Mouse (Mus musculus): ENCODE results near the gene Tha1. TPM values are rescaled to one million over a fixed set of nuclear protein-coding genes. Genes with fewer than 3 reads are reported as not detected.

The Tha1 gene
- total RNA-seq (2017), result 5.4 and 5.9 TPM in 2 replicates

- peak in 1 of 2 experiments; percentile 40; a peak in 2 of 4 replicates for ATAC-seq (replicated peaks in 1 of 2; ENCODE audit: insufficient read depth in 1 of 2, low FRiP score in 2 of 2, low TSS enrichment in 1 of 2, low read depth in 1 of 2, poor library complexity in 2 of 2, severe bottlenecking in 2 of 2)
Observed at GRCm38 (mm10) chr11:117872861-117873608, at the start of gene Tha1. Tha1 (minus strand) TSS chr11:117873481.

GRCm38 (mm10) chr11:117919211-117919610 is 45.9 kb upstream of the Tha1 start:
- ATAC-seq (replicated peaks in 1 of 2; ENCODE audit: insufficient read depth in 1 of 2, low FRiP score in 2 of 2, low TSS enrichment in 1 of 2, low read depth in 1 of 2, poor library complexity in 2 of 2, severe bottlenecking in 2 of 2), result no peak

DNA sequence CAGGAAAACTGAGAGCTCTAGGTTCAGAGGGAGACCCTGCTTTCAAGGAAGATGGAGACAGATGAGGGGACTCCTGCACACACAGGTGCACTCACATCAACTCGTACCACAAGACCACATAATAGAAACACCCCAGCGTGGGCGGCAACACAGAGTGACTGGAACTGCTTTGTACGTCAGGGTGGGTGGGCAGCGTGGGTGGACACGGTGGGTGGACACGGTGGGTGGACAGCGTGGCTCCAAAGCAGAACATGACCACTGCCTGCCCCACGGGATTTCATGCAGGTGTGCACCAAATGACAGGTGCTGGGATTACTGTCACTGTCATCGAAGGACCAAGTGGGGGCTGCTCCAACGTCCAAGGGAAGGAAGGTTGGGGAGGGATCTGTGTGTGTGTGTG is 45.3 kb upstream of the Tha1 start:
- no peak for ATAC-seq (replicated peaks in 1 of 2; ENCODE audit: insufficient read depth in 1 of 2, low FRiP score in 2 of 2, low TSS enrichment in 1 of 2, low read depth in 1 of 2, poor library complexity in 2 of 2, severe bottlenecking in 2 of 2)

GRCm38 (mm10) chr11:117915837-117916236 is 42.6 kb upstream of the Tha1 start:
- no peak for ATAC-seq (replicated peaks in 1 of 2; ENCODE audit: insufficient read depth in 1 of 2, low FRiP score in 2 of 2, low TSS enrichment in 1 of 2, low read depth in 1 of 2, poor library complexity in 2 of 2, severe bottlenecking in 2 of 2)

DNA sequence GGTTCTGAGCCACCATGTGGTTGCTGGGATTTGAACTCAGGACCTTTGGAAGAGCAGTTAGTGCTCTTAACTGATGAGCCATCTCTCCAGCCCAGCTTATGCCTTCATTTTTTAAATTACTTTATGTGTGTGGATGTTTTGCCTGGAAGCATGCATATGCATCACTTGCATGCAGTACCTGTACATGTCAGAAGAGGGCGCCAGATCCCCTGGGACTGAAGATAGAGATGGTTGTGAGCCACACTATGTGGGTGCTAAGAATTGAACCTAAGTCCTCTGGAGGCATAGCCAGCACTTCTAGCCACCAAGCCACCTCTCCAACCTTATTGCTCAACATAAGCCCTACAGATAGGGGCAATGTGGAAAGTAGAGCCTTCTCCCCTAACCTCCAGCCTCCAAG is 42.1 kb upstream of the Tha1 start:
- ATAC-seq (replicated peaks in 1 of 2; ENCODE audit: insufficient read depth in 1 of 2, low FRiP score in 2 of 2, low TSS enrichment in 1 of 2, low read depth in 1 of 2, poor library complexity in 2 of 2, severe bottlenecking in 2 of 2), result no peak

DNA sequence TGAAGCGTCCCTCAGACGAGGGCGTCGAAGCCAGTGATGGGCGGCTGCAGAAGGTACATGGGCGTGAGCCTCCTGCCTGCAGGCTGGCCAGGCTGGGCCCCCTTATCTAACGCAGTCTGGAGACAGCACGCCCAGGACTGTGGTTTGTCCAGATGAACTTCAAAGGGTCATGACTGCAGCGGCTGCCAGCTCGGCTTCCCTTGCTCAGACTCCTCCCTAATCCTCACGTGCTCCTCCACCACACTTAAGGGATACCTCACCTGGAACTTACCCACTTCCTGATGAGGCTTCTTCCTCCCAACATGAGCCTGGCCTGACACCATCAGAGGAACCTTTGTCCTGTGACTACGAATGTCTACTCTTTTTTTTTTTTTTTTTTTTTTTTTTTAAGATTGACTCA is 41.2 kb upstream of the Tha1 start:
- ATAC-seq (replicated peaks in 1 of 2; ENCODE audit: insufficient read depth in 1 of 2, low FRiP score in 2 of 2, low TSS enrichment in 1 of 2, low read depth in 1 of 2, poor library complexity in 2 of 2, severe bottlenecking in 2 of 2), result no peak

GRCm38 (mm10) chr11:117912684-117913352 is 39.5 kb upstream of the Tha1 start:
- ATAC-seq (replicated peaks in 1 of 2; ENCODE audit: insufficient read depth in 1 of 2, low FRiP score in 2 of 2, low TSS enrichment in 1 of 2, low read depth in 1 of 2, poor library complexity in 2 of 2, severe bottlenecking in 2 of 2), result peak; percentile 79 to 89; a peak in 3 of 4 replicates

DNA sequence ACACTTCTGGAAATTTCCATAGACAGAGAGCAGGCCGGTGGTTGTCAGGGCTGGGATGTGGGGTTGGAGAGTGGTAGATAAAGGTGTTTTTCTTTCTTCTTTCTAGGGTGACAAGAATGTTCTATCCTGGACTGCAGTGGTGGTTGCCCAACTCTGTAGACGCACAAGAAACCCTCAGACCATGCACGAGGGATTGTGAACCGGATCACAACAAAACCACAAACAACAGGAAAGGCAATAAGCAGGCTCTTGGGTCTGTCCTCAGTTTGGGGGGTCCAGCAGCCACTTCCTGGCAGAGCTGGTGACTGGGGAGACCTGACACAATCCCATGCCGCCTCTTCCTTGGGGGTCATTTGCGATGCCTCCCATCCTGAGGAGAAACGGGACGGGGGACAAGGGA is 36.1 kb upstream of the Tha1 start:
- ATAC-seq (replicated peaks in 1 of 2; ENCODE audit: insufficient read depth in 1 of 2, low FRiP score in 2 of 2, low TSS enrichment in 1 of 2, low read depth in 1 of 2, poor library complexity in 2 of 2, severe bottlenecking in 2 of 2), result no peak

DNA sequence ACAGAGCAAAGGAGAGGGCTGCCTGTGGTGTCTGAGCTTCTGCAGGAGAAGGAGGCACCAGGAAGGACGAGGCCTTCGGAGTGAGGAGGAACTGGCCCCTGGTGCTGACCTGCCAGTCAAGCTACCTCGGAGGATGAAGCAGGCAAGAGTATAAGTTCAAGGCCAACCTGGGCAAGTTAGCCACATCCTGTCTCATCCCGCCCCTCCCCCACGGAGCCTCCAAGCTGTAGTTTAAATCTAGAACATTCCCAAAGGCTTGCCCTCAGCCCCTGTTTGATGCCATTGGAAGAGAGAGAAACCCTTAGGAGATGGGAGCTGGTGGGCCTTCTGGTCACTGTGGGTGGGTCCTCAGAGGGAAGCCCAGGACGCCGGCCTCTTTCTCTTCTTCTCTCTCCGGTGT is 31.2 kb upstream of the Tha1 start:
- no peak for ATAC-seq (replicated peaks in 1 of 2; ENCODE audit: insufficient read depth in 1 of 2, low FRiP score in 2 of 2, low TSS enrichment in 1 of 2, low read depth in 1 of 2, poor library complexity in 2 of 2, severe bottlenecking in 2 of 2)

DNA sequence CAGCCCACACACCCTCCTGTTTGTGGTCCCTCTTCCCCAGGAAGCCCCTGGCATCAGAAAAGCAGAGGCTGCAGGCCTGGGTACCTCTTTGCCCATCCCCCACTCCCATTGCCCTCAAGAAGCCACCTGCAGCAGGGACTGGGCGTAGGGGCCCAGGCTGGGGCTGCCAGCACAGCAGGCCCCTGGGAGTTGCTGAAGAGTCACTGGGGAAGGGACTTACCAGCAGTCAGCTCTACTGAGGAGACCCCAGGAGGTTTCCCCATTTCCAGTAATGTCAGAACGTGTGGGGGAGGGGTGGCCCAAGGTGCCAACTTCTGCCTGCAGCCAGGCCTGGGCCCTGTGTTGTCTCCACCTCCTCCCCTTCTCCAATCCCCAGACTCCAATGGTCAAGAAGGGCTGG is 29.0 kb upstream of the Tha1 start:
- ATAC-seq (replicated peaks in 1 of 2; ENCODE audit: insufficient read depth in 1 of 2, low FRiP score in 2 of 2, low TSS enrichment in 1 of 2, low read depth in 1 of 2, poor library complexity in 2 of 2, severe bottlenecking in 2 of 2), result peak; percentile 14 to 22; a peak in 2 of 4 replicates

DNA sequence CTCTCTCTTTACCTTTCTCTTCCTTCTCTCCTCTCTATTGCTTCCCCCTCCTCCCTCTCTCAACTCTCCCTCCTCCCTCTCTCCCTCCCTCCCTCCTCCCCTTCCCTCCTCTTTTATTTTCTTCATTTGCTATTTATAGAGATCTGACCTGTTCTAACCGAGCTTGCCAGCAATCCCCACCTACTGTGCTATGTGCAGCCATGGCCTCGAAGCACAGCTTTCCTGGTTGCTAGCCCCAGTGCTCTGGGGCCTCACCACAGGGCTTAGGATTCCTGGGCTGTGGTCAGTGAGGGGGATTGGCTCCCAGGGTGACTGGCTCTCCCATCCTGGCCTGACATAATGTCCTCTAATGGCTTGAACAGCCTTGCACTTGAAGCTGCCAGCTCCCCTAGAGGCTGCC is 23.3 kb upstream of the Tha1 start:
- ATAC-seq (replicated peaks in 1 of 2; ENCODE audit: insufficient read depth in 1 of 2, low FRiP score in 2 of 2, low TSS enrichment in 1 of 2, low read depth in 1 of 2, poor library complexity in 2 of 2, severe bottlenecking in 2 of 2), result no peak

- ATAC-seq (replicated peaks in 1 of 2; ENCODE audit: insufficient read depth in 1 of 2, low FRiP score in 2 of 2, low TSS enrichment in 1 of 2, low read depth in 1 of 2, poor library complexity in 2 of 2, severe bottlenecking in 2 of 2), result 0 out of 4 replicates have a peak, but pooled peaks have one; percentile 33 to 35
Observed at GRCm38 (mm10) chr11:117894676-117895075, 21.4 kb upstream of the Tha1 start.

- no peak for ATAC-seq (replicated peaks in 1 of 2; ENCODE audit: insufficient read depth in 1 of 2, low FRiP score in 2 of 2, low TSS enrichment in 1 of 2, low read depth in 1 of 2, poor library complexity in 2 of 2, severe bottlenecking in 2 of 2)
Observed at GRCm38 (mm10) chr11:117892199-117892598, 18.9 kb upstream of the Tha1 start.

DNA sequence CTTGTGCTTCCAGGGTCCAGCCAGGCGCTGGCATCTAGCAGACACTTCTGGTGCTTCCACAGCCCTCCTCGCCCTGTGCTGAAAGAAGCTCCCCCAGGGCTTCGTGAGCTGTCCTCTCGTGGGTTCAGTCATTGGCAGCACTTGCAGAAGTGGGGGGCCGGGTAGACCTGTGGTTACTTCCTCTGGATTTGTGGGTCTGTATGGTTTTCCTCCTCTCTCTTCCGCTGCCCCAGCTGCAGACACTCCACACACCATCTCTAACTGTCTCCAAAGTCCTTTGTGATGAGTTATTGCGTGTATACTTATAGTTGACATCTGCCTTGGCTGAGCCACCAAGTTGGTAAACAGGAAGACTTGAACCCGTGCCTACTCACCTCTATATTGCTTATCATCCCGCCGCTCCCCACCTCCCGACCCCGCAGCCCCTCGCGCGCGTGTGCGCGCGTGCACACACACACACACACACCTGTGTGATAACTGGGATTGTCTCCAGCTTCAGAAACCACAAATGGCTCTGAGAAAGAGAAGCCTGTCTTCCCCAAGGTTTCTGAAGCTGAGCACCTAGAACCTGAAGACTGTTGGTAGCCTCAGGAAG is 18.4 kb upstream of the Tha1 start:
- ATAC-seq (replicated peaks in 1 of 2; ENCODE audit: insufficient read depth in 1 of 2, low FRiP score in 2 of 2, low TSS enrichment in 1 of 2, low read depth in 1 of 2, poor library complexity in 2 of 2, severe bottlenecking in 2 of 2), result peak in 1 of 2 experiments; percentile 29; a peak in 1 of 4 replicates

- no peak for ATAC-seq (replicated peaks in 1 of 2; ENCODE audit: insufficient read depth in 1 of 2, low FRiP score in 2 of 2, low TSS enrichment in 1 of 2, low read depth in 1 of 2, poor library complexity in 2 of 2, severe bottlenecking in 2 of 2)
Observed at GRCm38 (mm10) chr11:117890519-117891282, 17.4 kb upstream of the Tha1 start.

DNA sequence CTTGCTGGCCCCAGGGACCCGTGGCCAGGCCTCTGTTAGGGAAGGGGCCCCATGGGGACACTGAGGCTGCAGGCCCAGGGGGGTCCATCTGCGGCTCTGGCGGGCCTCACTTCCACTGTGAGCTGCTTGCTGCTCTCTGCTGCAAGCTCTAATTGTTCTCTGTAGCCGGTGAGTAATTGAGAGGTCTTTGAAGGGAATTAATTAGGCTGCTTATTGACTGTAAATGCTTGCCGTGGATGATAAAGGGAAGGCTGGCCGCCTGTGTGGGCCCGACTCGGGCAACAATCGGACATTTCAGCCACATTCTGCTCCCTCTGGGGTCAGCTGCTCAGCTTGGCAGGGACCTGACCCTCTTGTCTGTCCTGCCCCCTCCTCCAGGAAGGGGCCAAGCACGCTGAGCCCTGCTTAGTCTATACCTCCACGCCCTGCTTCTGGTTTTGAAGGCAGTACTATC is 16.6 kb upstream of the Tha1 start:
- ATAC-seq (replicated peaks in 1 of 2; ENCODE audit: insufficient read depth in 1 of 2, low FRiP score in 2 of 2, low TSS enrichment in 1 of 2, low read depth in 1 of 2, poor library complexity in 2 of 2, severe bottlenecking in 2 of 2), result no peak

All from hematopoietic stem cell, adult 5-6 weeks (primary cell).